Mouse (Mus musculus): ENCODE results near the gene Chchd2.
A peak's percentile ranks its signal among the peaks of the same experiment; 100 is the strongest.

The Chchd2 gene

DNA sequence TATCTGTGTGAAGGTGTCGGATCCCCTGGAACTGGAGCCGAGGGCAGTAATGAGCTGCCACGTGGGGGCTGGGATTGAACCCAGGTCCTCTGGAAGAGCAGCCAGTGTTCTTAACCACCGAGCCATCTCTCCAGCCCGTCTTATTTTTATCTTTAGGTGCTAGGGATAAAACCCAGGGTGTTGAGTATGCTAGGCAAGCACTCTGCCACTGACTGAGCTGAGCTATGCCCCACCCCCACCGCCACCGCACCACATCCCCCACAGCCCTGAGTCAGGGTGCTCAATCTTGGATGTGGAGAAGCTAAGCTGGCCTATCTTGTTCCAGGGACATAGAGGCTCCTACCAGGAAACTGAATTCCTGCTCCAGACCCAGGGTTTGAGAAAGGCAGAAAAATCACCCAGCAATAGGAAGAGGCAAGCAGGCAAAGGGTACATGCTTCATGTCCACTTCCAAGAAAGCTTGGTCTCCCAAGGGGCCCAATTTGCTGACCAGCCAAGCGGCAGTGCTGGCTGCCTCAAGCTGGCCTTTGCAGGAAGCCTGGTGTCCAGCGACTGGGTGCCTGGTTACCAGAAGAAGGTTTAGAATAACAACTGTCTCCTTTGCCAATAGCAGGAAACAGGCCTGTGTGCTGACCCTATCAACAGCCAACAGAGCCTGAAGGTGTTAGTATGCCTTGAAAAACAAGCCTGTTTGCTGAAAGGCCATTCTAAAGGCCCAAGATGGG, 9.4 kb downstream of the Chchd2 start:
- DNase-seq = no peak

GRCm38 (mm10) chr5:129875098-129875497, 12.2 kb downstream of the Chchd2 start:
- DNase-seq = no peak

DNA sequence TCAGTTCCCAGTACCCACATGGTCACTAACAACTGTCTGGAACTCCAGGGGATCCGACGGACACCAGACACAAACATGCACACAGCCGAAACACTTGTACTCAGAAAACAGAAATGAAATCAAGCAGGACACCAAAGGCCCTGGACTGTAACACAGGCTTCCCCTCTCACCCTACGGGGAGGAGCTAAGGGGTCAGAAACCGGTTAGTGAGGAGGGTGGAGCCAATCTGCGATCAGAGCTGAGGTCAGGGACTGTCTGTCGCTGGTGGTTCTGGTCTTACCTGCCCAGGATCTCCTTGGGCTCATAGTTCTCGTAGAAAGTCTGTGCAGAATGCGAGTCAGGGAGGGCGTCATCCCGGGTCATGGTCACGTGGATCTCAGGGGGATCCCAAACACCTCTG, 13.3 kb downstream of the Chchd2 start:
- no peak for DNase-seq

DNA sequence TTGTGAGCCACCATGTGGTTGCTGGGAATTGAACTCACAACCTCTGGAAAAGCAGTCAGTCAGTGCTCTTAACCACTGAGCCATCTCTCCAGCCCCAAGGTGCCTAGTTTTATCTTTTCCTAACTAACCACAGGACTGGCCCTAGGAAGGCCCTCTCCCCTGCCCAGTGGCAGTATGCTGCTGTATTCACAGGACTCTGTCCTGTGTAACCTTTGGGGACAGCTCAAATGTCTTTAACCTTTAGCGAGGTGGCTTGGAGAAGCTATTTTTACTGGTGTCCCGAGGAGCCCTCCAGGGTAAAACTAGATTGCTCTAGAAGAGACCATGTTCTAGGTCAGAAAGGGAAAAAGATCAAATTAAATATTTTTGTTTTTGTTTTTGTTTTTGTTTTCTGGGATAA, 16.0 kb downstream of the Chchd2 start:
- DNase-seq = no peak

DNA sequence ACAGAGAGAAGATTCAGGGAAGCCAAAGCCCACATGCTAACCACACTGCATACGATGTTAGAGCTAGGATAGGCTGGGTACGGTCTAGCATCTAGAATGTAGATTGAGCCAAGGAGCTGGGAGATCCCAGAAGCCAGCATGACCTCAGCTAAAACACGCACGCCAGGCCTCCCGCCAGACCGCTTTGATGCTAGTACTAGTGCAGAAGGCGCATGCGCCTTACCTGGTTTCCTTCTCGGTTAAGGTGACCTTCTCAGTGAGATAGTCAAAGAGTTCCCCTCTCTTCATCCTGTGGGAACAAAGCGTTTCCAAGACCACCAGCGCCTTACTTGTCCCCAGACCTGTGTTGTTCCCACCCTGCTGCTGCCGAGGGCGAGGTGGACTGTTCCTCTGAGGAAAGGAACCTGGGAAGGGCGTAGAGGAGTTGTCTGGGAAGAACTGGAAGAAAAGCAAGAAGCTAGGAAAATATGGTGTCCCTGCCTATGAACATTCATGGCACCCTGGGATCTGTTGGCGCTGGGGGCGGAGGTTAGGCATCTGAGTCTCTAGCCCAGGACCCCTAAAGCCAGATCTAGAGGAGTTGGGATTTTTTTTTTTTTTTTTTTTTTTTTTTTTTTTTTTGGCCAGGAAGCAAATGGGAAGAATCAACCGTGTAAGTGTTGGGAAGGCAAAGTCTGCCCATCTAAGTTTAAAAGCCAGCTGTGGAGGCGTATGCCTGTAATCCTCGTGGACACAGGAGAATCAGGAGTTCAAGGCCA, 17.9 kb downstream of the Chchd2 start:
- DNase-seq = no peak

DNA sequence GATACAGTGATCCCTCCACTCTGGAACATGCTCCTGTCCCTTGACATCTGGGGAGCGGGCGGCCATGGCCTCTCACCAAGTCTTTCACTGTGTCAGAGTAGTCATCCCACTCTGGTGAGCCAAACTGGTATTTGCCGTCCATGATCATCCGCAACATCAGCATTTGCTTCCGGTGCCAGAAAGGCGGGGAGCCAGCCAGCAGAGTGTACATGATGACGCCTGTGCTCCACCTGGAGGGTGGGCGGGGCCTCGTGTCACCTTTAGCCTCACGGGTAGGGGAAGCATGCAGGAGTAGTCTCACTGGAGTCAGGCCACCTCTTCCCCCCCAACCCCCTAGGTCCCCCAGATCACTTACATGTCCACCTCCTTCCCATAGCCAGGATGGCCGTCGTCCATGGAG, 21.4 kb downstream of the Chchd2 start:
- DNase-seq = no peak

GRCm38 (mm10) chr5:129864467-129864866, 22.8 kb downstream of the Chchd2 start:
- DNase-seq = no peak

DNA sequence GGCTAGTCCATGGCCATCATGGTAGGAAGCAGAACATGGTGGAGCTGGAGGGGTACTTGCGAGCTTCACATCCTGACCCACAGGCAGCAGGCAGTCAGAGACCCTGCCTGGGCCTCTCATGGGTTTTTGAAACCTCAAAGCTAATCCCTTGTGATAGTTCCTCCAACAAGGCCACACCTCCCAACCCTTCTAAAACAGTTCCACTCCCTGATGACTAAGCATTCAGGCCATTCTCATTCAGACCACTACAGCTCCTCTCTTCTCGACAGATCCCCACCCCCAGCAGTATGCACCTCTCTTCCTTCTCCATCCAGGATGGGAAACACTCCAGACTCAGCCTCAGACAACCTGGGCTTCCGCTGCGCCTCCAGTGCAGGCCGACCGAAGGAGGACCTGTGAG, 24.9 kb downstream of the Chchd2 start:
- DNase-seq = no peak

GRCm38 (mm10) chr5:129856414-129856813, 30.9 kb downstream of the Chchd2 start:
- no peak for DNase-seq

GRCm38 (mm10) chr5:129855163-129855562, 32.1 kb downstream of the Chchd2 start:
- no peak for DNase-seq

- DNase-seq = no peak
Measured at GRCm38 (mm10) chr5:129847558-129847820, 39.8 kb downstream of the Chchd2 start.

- DNase-seq = peak; percentile 95
Measured at GRCm38 (mm10) chr5:129846752-129847557, 40.3 kb downstream of the Chchd2 start, which contains the start of gene Sumf2. Gene Sumf2 (plus strand): TSS chr5:129846986.

DNA sequence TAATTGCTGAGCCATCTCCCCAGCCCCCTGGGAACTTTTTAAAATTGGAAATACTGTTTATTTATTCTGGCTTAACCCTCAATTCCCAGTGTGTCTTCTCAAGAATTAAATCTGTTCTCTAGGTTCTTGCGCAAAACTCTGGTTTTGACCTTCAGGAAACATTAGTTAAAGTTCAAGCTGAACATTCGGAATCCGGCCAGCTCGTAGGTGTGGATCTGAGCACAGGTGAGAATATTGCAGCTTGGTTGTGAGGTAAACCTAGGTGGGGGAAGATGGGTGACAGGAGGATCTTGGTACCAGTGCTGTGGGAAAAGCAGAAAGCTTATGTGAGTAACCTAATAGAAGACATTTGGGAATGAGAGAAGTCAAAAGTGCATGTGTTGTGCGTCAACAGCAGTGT, 42.4 kb downstream of the Chchd2 start:
- no peak for DNase-seq

Data from cerebellum, adult 9-11 months (tissue).